Comparison of ENCODE assay signal across 14 mouse cellular contexts in genomic region chr2:122532136-122532801, GRCm38 (mm10). TPM values are rescaled to one million over a fixed set of nuclear protein-coding genes. Genes with fewer than 3 reads are reported as not detected.
A peak's percentile ranks its signal among the peaks of the same experiment; 100 is the strongest.
DNase-seq lines count a peak whose midpoint lies in the region; ATAC-seq lines count a peak whose summit lies in the region.
"Had no signal": no experiment of that assay in that cellular context is flagged by ENCODE, and none has a peak within 500 bp of the region (broad histone marks: within the 10 kb centered on the region; RNA-seq: fewer than 3 reads in every experiment).

No protein-coding gene starts in this region.

- H3K27ac ChIP-seq in hindbrain, embryonic 13.5 days = no peak overlapping the region
- H3K27ac ChIP-seq in hindbrain, embryonic 11.5 days (ENCODE audit: low read depth, low read length) = no peak overlapping the region
- 0 out of 2 replicates have a peak overlapping the region, but pooled peaks have one; percentile 35 for H3K27ac ChIP-seq in hindbrain, embryonic 15.5 days (replicated peaks)
- no peak overlapping the region for H3K27ac ChIP-seq in liver, embryonic 12.5 days
- H3K27ac ChIP-seq: limb, embryonic 15.5 days; macrophage had no signal

- H3K27me3 ChIP-seq in hindbrain, embryonic 13.5 days = no peaks in the 10 kb centered on the region
- H3K27me3 ChIP-seq in hindbrain, embryonic 11.5 days (ENCODE audit: control insufficient read depth, insufficient read depth, low read length) = no peaks in the 10 kb centered on the region
- no peaks in the 10 kb centered on the region for H3K27me3 ChIP-seq in hindbrain, embryonic 15.5 days
- no peaks in the 10 kb centered on the region for H3K27me3 ChIP-seq in liver, embryonic 12.5 days (replicated peaks)
- H3K27me3 ChIP-seq: CH12.LX; limb, embryonic 15.5 days had no signal

- H3K4me3 ChIP-seq in hindbrain, embryonic 13.5 days = no peak overlapping the region
- H3K4me3 ChIP-seq in hindbrain, embryonic 11.5 days (ENCODE audit: low read depth, low read length) = no peak overlapping the region
- H3K4me3 ChIP-seq in hindbrain, embryonic 15.5 days = no peak overlapping the region
- no peak overlapping the region for H3K4me3 ChIP-seq in liver, embryonic 12.5 days
- H3K4me3 ChIP-seq: limb, embryonic 15.5 days had no signal

- no peaks in the 10 kb centered on the region for H3K36me3 ChIP-seq in hindbrain, embryonic 13.5 days
- H3K36me3 ChIP-seq in hindbrain, embryonic 11.5 days (ENCODE audit: control insufficient read depth, insufficient read depth, low read length) = no peaks in the 10 kb centered on the region
- no peaks in the 10 kb centered on the region for H3K36me3 ChIP-seq in hindbrain, embryonic 15.5 days
- H3K36me3 ChIP-seq in liver, embryonic 12.5 days = no peaks in the 10 kb centered on the region
- H3K36me3 ChIP-seq: limb, embryonic 15.5 days had no signal

- H3K9me3 ChIP-seq in hindbrain, embryonic 13.5 days = no peaks in the 10 kb centered on the region
- H3K9me3 ChIP-seq in hindbrain, embryonic 11.5 days (ENCODE audit: control insufficient read depth, low read length) = no peaks in the 10 kb centered on the region
- H3K9me3 ChIP-seq in hindbrain, embryonic 15.5 days = no peaks in the 10 kb centered on the region
- no peaks in the 10 kb centered on the region for H3K9me3 ChIP-seq in liver, embryonic 12.5 days (replicated peaks)
- H3K9me3 ChIP-seq: limb, embryonic 15.5 days had no signal

- 71% methylated on average over 2 of the region's 2 CpGs for WGBS in hindbrain, embryonic 13.5 days
- WGBS in hindbrain, embryonic 11.5 days = 85% methylated on average over 2 of the region's 2 CpGs
- 47% methylated on average over 2 of the region's 2 CpGs for WGBS in hindbrain, embryonic 15.5 days
- WGBS in liver, embryonic 12.5 days (ENCODE audit: insufficient replicate concordance) = 60% methylated on average over 2 of the region's 2 CpGs

- H3K9ac ChIP-seq in hindbrain, embryonic 13.5 days = no peak overlapping the region
- no peak overlapping the region for H3K9ac ChIP-seq in hindbrain, embryonic 11.5 days (ENCODE audit: low read depth, low read length)
- H3K9ac ChIP-seq in hindbrain, embryonic 15.5 days = no peak overlapping the region
- H3K9ac ChIP-seq in liver, embryonic 12.5 days = no peak overlapping the region
- H3K9ac ChIP-seq: limb, embryonic 15.5 days had no signal

- no peak for ATAC-seq in cerebellum, adult (ENCODE audit: insufficient number of reproducible peaks, low FRiP score, low TSS enrichment)
- peak; percentile 71; the same call in 1 of the 2 replicates for ATAC-seq in hindbrain, embryonic 13.5 days (ENCODE audit: low FRiP score)
- ATAC-seq in hindbrain, embryonic 11.5 days (ENCODE audit: low FRiP score) = no peak
- ATAC-seq in hindbrain, embryonic 15.5 days (ENCODE audit: low FRiP score, low read depth) = peak; percentile 65
- no peak for ATAC-seq in liver, embryonic 12.5 days

- H3K4me2 ChIP-seq in hindbrain, embryonic 13.5 days = no peak overlapping the region
- H3K4me2 ChIP-seq in hindbrain, embryonic 11.5 days (replicated peaks; ENCODE audit: low read depth, low read length) = no peak overlapping the region
- H3K4me2 ChIP-seq in hindbrain, embryonic 15.5 days = no peak overlapping the region
- no peak overlapping the region for H3K4me2 ChIP-seq in liver, embryonic 12.5 days
- H3K4me2 ChIP-seq: limb, embryonic 15.5 days had no signal

- H3K4me1 ChIP-seq in hindbrain, embryonic 13.5 days (replicated peaks) = 0 out of 2 replicates have a peak, but pooled peaks cover 4% of the 10 kb centered on the region
- no peaks in the 10 kb centered on the region for H3K4me1 ChIP-seq in hindbrain, embryonic 11.5 days (replicated peaks; ENCODE audit: control insufficient read depth, insufficient read depth, low read length)
- peaks cover 12% of the 10 kb centered on the region; the same call in 1 of the 2 replicates for H3K4me1 ChIP-seq in hindbrain, embryonic 15.5 days (replicated peaks)
- no peaks in the 10 kb centered on the region for H3K4me1 ChIP-seq in liver, embryonic 12.5 days
- H3K4me1 ChIP-seq: limb, embryonic 15.5 days had no signal

- peak; percentile 75 to 86 for DNase-seq in cerebellum, postnatal 10 days
- no peak for DNase-seq in hindbrain, embryonic 11.5 days (ENCODE audit: low spot score)
- DNase-seq in 416B (ENCODE audit: low read depth) = peak; percentile 5
- DNase-seq in ovary, postnatal 36 days (ENCODE audit: low spot score) = no peak
- DNase-seq: adrenal gland, postnatal 10 days; embryo, embryonic 11 days; lung, adult 18-20 months had no signal

RNA-seq across cellular contexts. Expression of gene Gm14085, which starts 47.5 kb away (rescaled TPM):
- polyA plus RNA-seq in hindbrain, embryonic 13.5 days (2015; fragmentation: Nextera tagmentation; extraction: Ambion mirVana) = not detected in 2 replicates
- not detected in 2 replicates for polyA plus RNA-seq in hindbrain, embryonic 11.5 days (2014; fragmentation: Nextera tagmentation; extraction: Ambion mirVana)
- 0.09 TPM in 1 of 2 replicates, not detected in the other for polyA plus RNA-seq in hindbrain, embryonic 15.5 days (2015; fragmentation: Nextera tagmentation; extraction: Ambion mirVana)
- not detected in 2 replicates for polyA plus RNA-seq in liver, embryonic 12.5 days (2016; fragmentation: Nextera tagmentation; extraction: Ambion mirVana)
- polyA plus RNA-seq: limb, embryonic 15.5 days had no signal

Comparison
In these comparisons a context has a peak if more than half of its experiments do, and no peak if none do; other contexts are left out.
1. ATAC-seq: peak in hindbrain, embryonic 13.5 days (single experiment) and hindbrain, embryonic 15.5 days (single experiment); none in cerebellum, adult (single experiment), hindbrain, embryonic 11.5 days (single experiment) and liver, embryonic 12.5 days (single experiment).
2. DNase-seq: peak in cerebellum, postnatal 10 days (2 of 2) and 416B (single experiment); none in hindbrain, embryonic 11.5 days (single experiment) and ovary, postnatal 36 days (single experiment).